Mouse (Mus musculus): ENCODE results near the gene Cdk19.
"Not testable (repeated sequence)": the region's sequence is repeated elsewhere in the genome, so short reads cannot be mapped to it uniquely, and the experiment has no call there.

Gene Cdk19

GRCm38 (mm10) chr10:40477426-40478075, 138.2 kb downstream of the Cdk19 start:
- in situ Hi-C loops (cut with MboI, MseI) = no loop called here

- in situ Hi-C loops (cut with MboI, MseI) = no loop called here
Observed at GRCm38 (mm10) chr10:40478626-40479025, 139.3 kb downstream of the Cdk19 start.

- in situ Hi-C loops (cut with MboI, MseI) = no loop called here
Observed at GRCm38 (mm10) chr10:40479216-40479615, 139.9 kb downstream of the Cdk19 start.

- in situ Hi-C loops (cut with MboI, MseI) = no loop called here
Observed at GRCm38 (mm10) chr10:40479621-40480193, 140.3 kb downstream of the Cdk19 start.

- in situ Hi-C loops (cut with MboI, MseI) = no loop called here
Observed at GRCm38 (mm10) chr10:40481534-40481933, 142.2 kb downstream of the Cdk19 start.

- in situ Hi-C loops (cut with MboI, MseI) = no loop called here
Observed at GRCm38 (mm10) chr10:40482285-40482684, 142.9 kb downstream of the Cdk19 start.

- in situ Hi-C loops (cut with MboI, MseI) = no loop called here
Observed at GRCm38 (mm10) chr10:40489086-40489796, 149.9 kb downstream of the Cdk19 start.

- in situ Hi-C loops (cut with MboI, MseI) = no loop called here
Observed at GRCm38 (mm10) chr10:40491131-40491530, 151.8 kb downstream of the Cdk19 start.

GRCm38 (mm10) chr10:40491748-40492147, 152.4 kb downstream of the Cdk19 start:
- in situ Hi-C loops (cut with MboI, MseI) = no loop called here

- in situ Hi-C loops (cut with MboI, MseI) = no loop called here
Observed at GRCm38 (mm10) chr10:40494181-40495162, 155.1 kb downstream of the Cdk19 start.

- in situ Hi-C loops (cut with MboI, MseI) = no loop called here
Observed at GRCm38 (mm10) chr10:40497301-40498041, 158.1 kb downstream of the Cdk19 start.

- in situ Hi-C loops (cut with MboI, MseI) = no loop called here
Observed at GRCm38 (mm10) chr10:40498426-40498825, 159.1 kb downstream of the Cdk19 start.

GRCm38 (mm10) chr10:40499314-40500252, 160.2 kb downstream of the Cdk19 start:
- in situ Hi-C loops (cut with MboI, MseI) = no loop called here

GRCm38 (mm10) chr10:40500723-40501245, 161.4 kb downstream of the Cdk19 start:
- in situ Hi-C loops (cut with MboI, MseI) = no loop called here

- in situ Hi-C loops (cut with MboI, MseI) = no loop called here
Observed at GRCm38 (mm10) chr10:40502734-40503133, 163.4 kb downstream of the Cdk19 start.

GRCm38 (mm10) chr10:40510356-40510755, 171.0 kb downstream of the Cdk19 start:
- in situ Hi-C loops (cut with MboI, MseI) = no loop called here

GRCm38 (mm10) chr10:40511221-40511677, 171.9 kb downstream of the Cdk19 start:
- in situ Hi-C loops (cut with MboI, MseI) = no loop called here

- in situ Hi-C loops (cut with MboI, MseI) = no loop called here
Observed at GRCm38 (mm10) chr10:40512185-40512584, 172.8 kb downstream of the Cdk19 start.

GRCm38 (mm10) chr10:40512996-40513395, 173.6 kb downstream of the Cdk19 start:
- in situ Hi-C loops (cut with MboI, MseI) = not testable (repeated sequence)

All from T-helper 1 cell (primary cell).